Mouse (Mus musculus): ENCODE measurements at regions not wholly inside any gene's neighbourhood (a gene's known extent, or its start where the extent isn't known, plus 50 kb on each side); places are given as distances from the start of the nearest gene placed in this dataset.

- no peak overlapping the region for H3K4me2 ChIP-seq (replicated peaks)
- H3K9me3 ChIP-seq (replicated peaks): no peaks in the 10 kb centered on the region
- H3K4me1 ChIP-seq: no peaks in the 10 kb centered on the region
- no peak overlapping the region for H3K27ac ChIP-seq
- H3K36me3 ChIP-seq: no peaks in the 10 kb centered on the region
- no peak for ATAC-seq (ENCODE audit: low FRiP score)
- no peak overlapping the region for H3K4me3 ChIP-seq
- H3K27me3 ChIP-seq: no peaks in the 10 kb centered on the region
- no peak overlapping the region for H3K9ac ChIP-seq
- WGBS: 79% methylated on average over 1 of the region's 1 CpGs
Measured at GRCm38 (mm10) chr4:78666326-78666725, 454.6 kb upstream of the Ptprd start.

DNA sequence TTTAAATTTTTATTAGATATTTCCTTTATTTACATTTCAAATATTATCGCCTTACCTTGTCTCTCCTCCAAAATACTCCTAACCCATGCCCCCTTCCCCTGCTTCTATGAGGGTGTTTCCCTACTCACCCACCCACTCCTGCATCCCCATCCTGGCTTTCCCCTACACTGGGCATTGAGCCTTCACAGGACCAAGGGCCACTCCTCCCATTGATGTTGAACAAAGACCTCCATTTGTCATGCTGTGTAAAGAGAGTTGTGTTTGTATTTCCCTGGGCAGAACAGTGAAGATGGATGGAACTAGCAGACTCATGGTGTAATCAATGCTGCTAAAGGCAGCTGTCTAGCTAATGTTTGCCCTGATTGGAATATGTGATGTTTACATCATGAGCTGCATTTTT, 431.0 kb upstream of the Ptprd start:
- no peak overlapping the region for H3K9ac ChIP-seq
- no peak overlapping the region for H3K4me2 ChIP-seq (replicated peaks)
- H3K36me3 ChIP-seq: no peaks in the 10 kb centered on the region
- H3K4me1 ChIP-seq: no peaks in the 10 kb centered on the region; the same call in 1 of the 2 replicates
- peak; percentile 67 for ATAC-seq (ENCODE audit: low FRiP score)
- H3K9me3 ChIP-seq (replicated peaks): no peaks in the 10 kb centered on the region
- no peak overlapping the region for H3K27ac ChIP-seq
- H3K27me3 ChIP-seq: no peaks in the 10 kb centered on the region
- no peak overlapping the region for H3K4me3 ChIP-seq
- WGBS: 39% methylated on average over 1 of the region's 1 CpGs

GRCm38 (mm10) chr4:78606461-78606830, 394.7 kb upstream of the Ptprd start:
- 8% methylated on average over 18 of the region's 18 CpGs for WGBS

DNA sequence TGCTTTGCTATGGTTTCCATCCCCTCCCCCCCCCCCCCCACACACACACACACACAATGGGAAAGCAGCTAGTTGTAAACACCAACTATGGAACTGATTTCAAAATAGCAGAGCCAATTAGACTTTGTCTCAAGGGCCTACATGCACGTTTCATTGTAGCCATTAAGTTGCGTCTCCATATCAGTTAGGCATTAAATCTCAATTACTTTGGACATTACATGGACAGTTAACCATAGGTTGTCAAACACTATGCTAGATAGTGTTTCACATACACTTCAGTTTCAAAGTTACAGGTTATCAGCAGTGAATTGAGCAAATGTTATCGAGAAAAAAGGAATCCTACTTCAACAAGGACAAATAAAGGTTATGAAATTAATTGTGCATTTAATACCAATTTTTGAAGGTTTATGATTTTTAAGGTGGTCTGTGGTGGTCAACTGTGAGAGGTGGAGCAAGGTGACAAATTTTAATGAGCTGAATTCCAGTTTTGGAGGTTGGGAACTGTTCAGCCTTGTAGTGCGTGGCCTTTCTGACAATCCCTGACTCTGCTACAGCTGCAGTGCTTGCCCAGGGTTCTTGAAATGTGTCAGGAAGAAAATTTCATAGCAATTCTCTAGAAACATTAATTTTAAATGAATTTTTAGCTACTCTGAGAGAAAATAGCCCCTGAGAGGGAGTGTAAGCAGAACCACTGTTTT, 394.2 kb upstream of the Ptprd start:
- H3K9me3 ChIP-seq (replicated peaks): no peaks in the 10 kb centered on the region
- no peak overlapping the region for H3K9ac ChIP-seq
- peak overlapping the region; percentile 32 for H3K4me3 ChIP-seq
- no peak overlapping the region for H3K27ac ChIP-seq
- 78% methylated on average over 4 of the region's 4 CpGs for WGBS
- peak overlapping the region; percentile 53 for H3K4me2 ChIP-seq (replicated peaks)
- H3K4me1 ChIP-seq: 0 out of 2 replicates have a peak, but pooled peaks cover 4% of the 10 kb centered on the region
- H3K36me3 ChIP-seq: no peaks in the 10 kb centered on the region
- no peaks in the 10 kb centered on the region for H3K27me3 ChIP-seq
- ATAC-seq (ENCODE audit: low FRiP score): peak; percentile 43

More at GRCm38 (mm10) chr4:78606461-78606830, 394.7 kb upstream of the Ptprd start:
- Histone ChIP-seq H3K27ac (no peak overlapping the region), H3K4me2 (replicated peaks) (peak overlapping the region; percentile 53), H3K9ac (no peak overlapping the region), H3K9me3 (replicated peaks) (no peaks in the 10 kb centered on the region), H3K36me3 (no peaks in the 10 kb centered on the region), H3K4me3 (peak overlapping the region; percentile 32), H3K4me1 (0 out of 2 replicates have a peak, but pooled peaks cover 4% of the 10 kb centered on the region), H3K27me3 (no peaks in the 10 kb centered on the region)
- ATAC-seq (ENCODE audit: low FRiP score): peak; percentile 88

DNA sequence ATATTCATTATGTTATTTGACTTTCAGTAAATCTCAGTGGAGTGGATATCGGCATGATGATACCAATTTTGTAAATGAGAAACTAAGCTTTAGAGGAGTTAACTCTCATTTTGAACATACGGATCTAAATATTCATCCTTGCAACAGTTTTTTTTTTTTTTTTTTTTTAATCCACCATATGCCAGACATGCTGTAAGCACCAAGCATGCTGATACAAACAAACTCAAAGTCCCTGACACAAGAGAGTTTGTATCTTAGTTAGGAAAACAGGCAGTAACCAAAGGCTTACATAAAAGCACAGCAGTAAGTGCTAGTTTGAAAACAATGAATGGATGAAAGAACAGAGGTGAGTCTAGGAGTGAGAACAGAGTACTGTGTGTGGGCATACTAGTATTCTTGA, 369.8 kb upstream of the Ptprd start:
- Histone ChIP-seq H3K36me3 (no peaks in the 10 kb centered on the region), H3K27ac (no peak overlapping the region)

DNA sequence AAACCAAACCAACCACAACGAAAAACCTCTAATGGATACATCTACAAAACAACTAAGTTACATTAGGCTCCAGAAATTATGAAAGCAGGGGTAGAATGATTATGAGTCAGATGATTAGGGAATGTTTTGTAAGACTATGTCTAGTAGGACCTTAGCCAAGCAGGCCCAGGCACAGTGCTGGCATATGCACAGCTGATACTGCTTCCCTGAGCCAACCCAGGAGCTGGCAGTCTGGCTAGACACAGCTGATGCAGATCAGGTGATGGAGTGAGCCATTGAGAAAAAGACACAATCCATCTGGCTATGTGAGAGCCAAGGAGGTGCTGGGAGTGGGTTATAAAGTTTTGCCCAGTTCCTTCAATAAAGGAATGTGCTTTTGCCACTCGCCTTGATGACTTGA, 353.6 kb upstream of the Ptprd start:
- Histone ChIP-seq H3K27ac (no peak overlapping the region), H3K4me2 (replicated peaks) (no peak overlapping the region), H3K9me3 (replicated peaks) (no peaks in the 10 kb centered on the region), H3K9ac (no peak overlapping the region), H3K4me3 (no peak overlapping the region), H3K36me3 (no peaks in the 10 kb centered on the region), H3K27me3 (no peaks in the 10 kb centered on the region), H3K4me1 (no peaks in the 10 kb centered on the region)
- 82% methylated on average over 2 of the region's 2 CpGs for WGBS
- ATAC-seq (ENCODE audit: low FRiP score): no peak

More for the DNA sequence above, 369.8 kb upstream of the Ptprd start:
- Histone ChIP-seq H3K9ac (no peak overlapping the region), H3K4me3 (no peak overlapping the region), H3K4me1 (no peaks in the 10 kb centered on the region), H3K27me3 (no peaks in the 10 kb centered on the region), H3K9me3 (replicated peaks) (no peaks in the 10 kb centered on the region), H3K4me2 (replicated peaks) (no peak overlapping the region)
- 92% methylated on average over 2 of the region's 2 CpGs for WGBS
- no peak for ATAC-seq (ENCODE audit: low FRiP score)
